Mouse (Mus musculus): ENCODE data around the gene Chdh. TPM values are rescaled to one million over a fixed set of nuclear protein-coding genes. Genes with fewer than 3 reads are reported as not detected.

Chdh gene
- polyA plus RNA-seq, 1 experiment from 2014 or later: 0.26 TPM

GRCm38 (mm10) chr14:29987739-29988138 lies 21.1 kb upstream of the Chdh start:
- H3K4me3 ChIP-seq (replicated peaks): no peak overlapping the region
- no peaks in the 10 kb centered on the region for H3K4me1 ChIP-seq (replicated peaks)
- no peak for ATAC-seq
- H3K27ac ChIP-seq: no peak overlapping the region
- no peaks in the 10 kb centered on the region for H3K27me3 ChIP-seq
- peaks cover 100% of the 10 kb centered on the region for H3K36me3 ChIP-seq
- WGBS: 94% methylated on average over 9 of the region's 9 CpGs
- H3K4me2 ChIP-seq (replicated peaks): no peak overlapping the region
- H3K9me3 ChIP-seq: no peaks in the 10 kb centered on the region
- no peak overlapping the region for H3K9ac ChIP-seq (replicated peaks)

- Histone ChIP-seq H3K4me3 (replicated peaks) (no peak overlapping the region), H3K9me3 (no peaks in the 10 kb centered on the region), H3K4me1 (replicated peaks) (no peaks in the 10 kb centered on the region), H3K4me2 (replicated peaks) (no peak overlapping the region), H3K9ac (replicated peaks) (no peak overlapping the region), H3K27ac (no peak overlapping the region), H3K36me3 (peaks cover 100% of the 10 kb centered on the region), H3K27me3 (no peaks in the 10 kb centered on the region)
- ATAC-seq: no peak
- WGBS: 90% methylated on average over 4 of the region's 4 CpGs
These were observed 20.5 kb upstream of the Chdh start for GRCm38 (mm10) chr14:29988337-29988736.

GRCm38 (mm10) chr14:29994976-29995375 lies 13.8 kb upstream of the Chdh start:
- peaks cover 77% of the 10 kb centered on the region for H3K36me3 ChIP-seq
- H3K27me3 ChIP-seq: no peaks in the 10 kb centered on the region
- H3K27ac ChIP-seq: no peak overlapping the region
- H3K4me3 ChIP-seq (replicated peaks): no peak overlapping the region
- 93% methylated on average over 4 of the region's 4 CpGs for WGBS
- H3K9ac ChIP-seq (replicated peaks): no peak overlapping the region
- H3K4me1 ChIP-seq (replicated peaks): no peaks in the 10 kb centered on the region
- no peaks in the 10 kb centered on the region for H3K9me3 ChIP-seq
- ATAC-seq: no peak
- H3K4me2 ChIP-seq (replicated peaks): no peak overlapping the region

- Histone ChIP-seq H3K36me3 (peaks cover 65% of the 10 kb centered on the region), H3K27me3 (no peaks in the 10 kb centered on the region), H3K4me2 (replicated peaks) (no peak overlapping the region), H3K27ac (no peak overlapping the region), H3K4me1 (replicated peaks) (no peaks in the 10 kb centered on the region), H3K9me3 (no peaks in the 10 kb centered on the region), H3K9ac (replicated peaks) (no peak overlapping the region), H3K4me3 (replicated peaks) (no peak overlapping the region)
- WGBS: 92% methylated on average over 11 of the region's 11 CpGs
- ATAC-seq: no peak
These were observed 12.6 kb upstream of the Chdh start for GRCm38 (mm10) chr14:29996000-29996751.

GRCm38 (mm10) chr14:29997345-29997744 lies 11.5 kb upstream of the Chdh start:
- no peak for ATAC-seq
- Histone ChIP-seq H3K27ac (no peak overlapping the region), H3K27me3 (no peaks in the 10 kb centered on the region), H3K9ac (replicated peaks) (no peak overlapping the region), H3K36me3 (peaks cover 53% of the 10 kb centered on the region), H3K4me2 (replicated peaks) (no peak overlapping the region), H3K9me3 (no peaks in the 10 kb centered on the region), H3K4me3 (replicated peaks) (no peak overlapping the region), H3K4me1 (replicated peaks) (no peaks in the 10 kb centered on the region)

GRCm38 (mm10) chr14:29998747-29999474 lies 9.9 kb upstream of the Chdh start:
- peaks cover 38% of the 10 kb centered on the region for H3K36me3 ChIP-seq
- H3K4me2 ChIP-seq (replicated peaks): no peak overlapping the region
- H3K27ac ChIP-seq: no peak overlapping the region
- no peaks in the 10 kb centered on the region for H3K27me3 ChIP-seq
- no peak overlapping the region for H3K9ac ChIP-seq (replicated peaks)
- 0 out of 2 replicates have a peak, but pooled peaks have one; percentile 37 for ATAC-seq
- H3K4me1 ChIP-seq (replicated peaks): no peaks in the 10 kb centered on the region
- H3K9me3 ChIP-seq: no peaks in the 10 kb centered on the region
- no peak overlapping the region for H3K4me3 ChIP-seq (replicated peaks)
- 80% methylated on average over 13 of the region's 13 CpGs for WGBS

GRCm38 (mm10) chr14:29999475-29999811 lies 9.4 kb upstream of the Chdh start:
- WGBS: 92% methylated on average over 3 of the region's 3 CpGs
- H3K36me3 ChIP-seq: peaks cover 32% of the 10 kb centered on the region
- no peak for ATAC-seq
- no peak overlapping the region for H3K27ac ChIP-seq
- no peaks in the 10 kb centered on the region for H3K4me1 ChIP-seq (replicated peaks)
- H3K9me3 ChIP-seq: no peaks in the 10 kb centered on the region
- no peak overlapping the region for H3K4me3 ChIP-seq (replicated peaks)
- no peak overlapping the region for H3K4me2 ChIP-seq (replicated peaks)
- H3K9ac ChIP-seq (replicated peaks): no peak overlapping the region
- H3K27me3 ChIP-seq: no peaks in the 10 kb centered on the region

GRCm38 (mm10) chr14:30009864-30010560 lies 1.2 kb downstream of the Chdh start:
- Histone ChIP-seq H3K27ac (no peak overlapping the region), H3K9ac (replicated peaks) (no peak overlapping the region), H3K9me3 (no peaks in the 10 kb centered on the region), H3K36me3 (no peaks in the 10 kb centered on the region), H3K4me1 (replicated peaks) (peaks cover 9% of the 10 kb centered on the region), H3K27me3 (peaks cover 28% of the 10 kb centered on the region), H3K4me3 (replicated peaks) (no peak overlapping the region), H3K4me2 (replicated peaks) (no peak overlapping the region)
- 78% methylated on average over 10 of the region's 10 CpGs for WGBS
- no peak for ATAC-seq

GRCm38 (mm10) chr14:30011886-30012560 lies 3.2 kb downstream of the Chdh start:
- H3K9ac ChIP-seq (replicated peaks): no peak overlapping the region
- no peak overlapping the region for H3K4me3 ChIP-seq (replicated peaks)
- WGBS: 90% methylated on average over 10 of the region's 10 CpGs
- no peak overlapping the region for H3K27ac ChIP-seq
- no peak for ATAC-seq
- no peak overlapping the region for H3K4me2 ChIP-seq (replicated peaks)
- H3K4me1 ChIP-seq (replicated peaks): peaks cover 9% of the 10 kb centered on the region
- peaks cover 28% of the 10 kb centered on the region for H3K27me3 ChIP-seq
- H3K9me3 ChIP-seq: no peaks in the 10 kb centered on the region
- no peaks in the 10 kb centered on the region for H3K36me3 ChIP-seq

GRCm38 (mm10) chr14:30014487-30014886 lies 5.7 kb downstream of the Chdh start:
- Histone ChIP-seq H3K27me3 (peaks cover 11% of the 10 kb centered on the region), H3K36me3 (no peaks in the 10 kb centered on the region), H3K4me2 (replicated peaks) (no peak overlapping the region), H3K27ac (no peak overlapping the region), H3K4me1 (replicated peaks) (no peaks in the 10 kb centered on the region), H3K9ac (replicated peaks) (no peak overlapping the region), H3K9me3 (no peaks in the 10 kb centered on the region), H3K4me3 (replicated peaks) (no peak overlapping the region)
- ATAC-seq: no peak
- 63% methylated on average over 10 of the region's 10 CpGs for WGBS

GRCm38 (mm10) chr14:30015008-30015407 lies 6.2 kb downstream of the Chdh start:
- Histone ChIP-seq H3K9ac (replicated peaks) (no peak overlapping the region), H3K4me3 (replicated peaks) (no peak overlapping the region), H3K27me3 (peaks cover 6% of the 10 kb centered on the region), H3K27ac (no peak overlapping the region), H3K4me1 (replicated peaks) (no peaks in the 10 kb centered on the region), H3K36me3 (no peaks in the 10 kb centered on the region), H3K9me3 (no peaks in the 10 kb centered on the region), H3K4me2 (replicated peaks) (no peak overlapping the region)
- ATAC-seq: no peak
- 63% methylated on average over 1 of the region's 1 CpGs for WGBS

- Histone ChIP-seq H3K27ac (no peak overlapping the region), H3K36me3 (no peaks in the 10 kb centered on the region), H3K9ac (replicated peaks) (no peak overlapping the region), H3K4me1 (replicated peaks) (no peaks in the 10 kb centered on the region), H3K9me3 (no peaks in the 10 kb centered on the region), H3K4me2 (replicated peaks) (no peak overlapping the region), H3K4me3 (replicated peaks) (no peak overlapping the region), H3K27me3 (no peaks in the 10 kb centered on the region)
- WGBS: 92% methylated on average over 5 of the region's 5 CpGs
- ATAC-seq: no peak
These were observed 7.8 kb downstream of the Chdh start for GRCm38 (mm10) chr14:30016666-30017065.
